In genomic region chr3:130996786-130997185, GRCm38 (mm10) we compare ENCODE assay signal across 18 mouse cellular contexts.
DNase-seq lines count a peak whose midpoint lies in the region; ATAC-seq and TF ChIP-seq lines count a peak whose summit lies in the region.
"Had no signal": no experiment of that assay in that cellular context is flagged by ENCODE, and none has a peak within 500 bp of the region (broad histone marks: within the 10 kb centered on the region; RNA-seq: fewer than 3 reads in every experiment).

No protein-coding gene starts in this region.

- no peak overlapping the region for H3K4me3 ChIP-seq in neural tube, embryonic 13.5 days
- H3K4me3 ChIP-seq in heart, embryonic 11.5 days (ENCODE audit: low read depth, low read length) = no peak overlapping the region
- H3K4me3 ChIP-seq: embryonic facial prominence, embryonic 12.5 days; forebrain, embryonic 12.5 days; heart, embryonic 13.5 days; hindbrain, embryonic 15.5 days had no signal

- TF ChIP-seq CTCF in Patski (IDR thresholded peaks at IDR 0.05) = no peak

- H3K9me3 ChIP-seq in neural tube, embryonic 13.5 days = no peaks in the 10 kb centered on the region
- H3K9me3 ChIP-seq in heart, embryonic 11.5 days (replicated peaks; ENCODE audit: control insufficient read depth, low read length) = no peaks in the 10 kb centered on the region
- H3K9me3 ChIP-seq: embryonic facial prominence, embryonic 12.5 days; forebrain, embryonic 12.5 days; heart, embryonic 13.5 days; hindbrain, embryonic 15.5 days had no signal

- CTCF ChIA-PET in Patski (lab: Charles Lee) = interaction anchor here (2.9 kb wide), 1 partner anchor 10 kb away, joined by 14 read pairs; no protein-coding TSS in a partner anchor

- 19% methylated on average over 11 of the region's 11 CpGs for WGBS in neural tube, embryonic 13.5 days
- 52% methylated on average over 11 of the region's 11 CpGs for WGBS in heart, embryonic 11.5 days (ENCODE audit: insufficient replicate concordance)

- no peaks in the 10 kb centered on the region for H3K36me3 ChIP-seq in neural tube, embryonic 13.5 days
- H3K36me3 ChIP-seq in heart, embryonic 11.5 days (ENCODE audit: control insufficient read depth, insufficient read depth, low read length) = no peaks in the 10 kb centered on the region
- H3K36me3 ChIP-seq: embryonic facial prominence, embryonic 12.5 days; forebrain, embryonic 12.5 days; heart, embryonic 13.5 days; hindbrain, embryonic 15.5 days had no signal

- in situ Hi-C loops in Patski (cut with MboI; ENCODE audit: low pct_unique_long_range_greater_than_20kb) = no loop called here

- ATAC-seq in neural tube, embryonic 13.5 days (ENCODE audit: low read depth) = no peak
- peak; percentile 83 for ATAC-seq in Patski
- ATAC-seq in heart, embryonic 11.5 days (replicated peaks; ENCODE audit: insufficient number of reproducible peaks, low FRiP score, low TSS enrichment) = no peak
- ATAC-seq: forebrain, embryonic 16.5 days had no signal

- POLR2A ChIA-PET in Patski (lab: Charles Lee) = no interaction called here

- no peak overlapping the region for H3K27ac ChIP-seq in neural tube, embryonic 13.5 days (replicated peaks)
- H3K27ac ChIP-seq in heart, embryonic 11.5 days (ENCODE audit: low read depth, low read length) = no peak overlapping the region
- H3K27ac ChIP-seq: embryonic facial prominence, embryonic 12.5 days; forebrain, embryonic 12.5 days; heart, embryonic 13.5 days; hindbrain, embryonic 15.5 days had no signal

- H3K4me2 ChIP-seq in neural tube, embryonic 13.5 days = peak overlapping the region; percentile 20; the same call in 1 of the 2 replicates
- H3K4me2 ChIP-seq in heart, embryonic 11.5 days = no peak overlapping the region
- H3K4me2 ChIP-seq: embryonic facial prominence, embryonic 12.5 days; forebrain, embryonic 12.5 days; heart, embryonic 13.5 days; hindbrain, embryonic 15.5 days had no signal

- no peak overlapping the region for H3K9ac ChIP-seq in neural tube, embryonic 13.5 days
- H3K9ac ChIP-seq in heart, embryonic 11.5 days (ENCODE audit: low read depth, low read length) = no peak overlapping the region
- H3K9ac ChIP-seq: embryonic facial prominence, embryonic 12.5 days; forebrain, embryonic 12.5 days; heart, embryonic 13.5 days; hindbrain, embryonic 15.5 days had no signal

- 0 out of 2 replicates have a peak, but pooled peaks cover 5% of the 10 kb centered on the region for H3K4me1 ChIP-seq in neural tube, embryonic 13.5 days (replicated peaks)
- no peaks in the 10 kb centered on the region for H3K4me1 ChIP-seq in heart, embryonic 11.5 days (ENCODE audit: control insufficient read depth, insufficient read depth, low read length)
- H3K4me1 ChIP-seq: embryonic facial prominence, embryonic 12.5 days; forebrain, embryonic 12.5 days; heart, embryonic 13.5 days; hindbrain, embryonic 15.5 days had no signal

- DNase-seq in neural tube, embryonic 10.5 days (ENCODE audit: extremely low spot score, low spot score) = no peak
- peak; percentile 95 for DNase-seq in Patski (ENCODE audit: low read depth, low spot score)
- peak; percentile 61 for DNase-seq in ZHBTc4 (ENCODE audit: low read depth, low spot score)
- DNase-seq in thymus, postnatal 4 days = peak; percentile 30
- DNase-seq in layer of hippocampus, postnatal 36 days = no peak
- DNase-seq: adrenal gland, postnatal 10 days; cerebellum, adult 11 months; cerebellum, adult 8-10 months; embryo, embryonic 11 days; gastrocnemius, postnatal 10 days; heart, postnatal 36 days had no signal

- H3K27me3 ChIP-seq in neural tube, embryonic 13.5 days = peaks cover 3% of the 10 kb centered on the region; the same call in 1 of the 2 replicates
- H3K27me3 ChIP-seq in Patski = no peaks in the 10 kb centered on the region
- H3K27me3 ChIP-seq in heart, embryonic 11.5 days (ENCODE audit: control insufficient read depth, insufficient read depth, low read length) = no peaks in the 10 kb centered on the region
- H3K27me3 ChIP-seq: embryonic facial prominence, embryonic 12.5 days; heart, embryonic 13.5 days; hindbrain, embryonic 15.5 days had no signal

Comparison
In these comparisons a context has a peak if more than half of its experiments do, and no peak if none do; other contexts are left out.
1. DNase-seq: peak in Patski (single experiment), ZHBTc4 (single experiment) and thymus, postnatal 4 days (single experiment); none in neural tube, embryonic 10.5 days (single experiment) and layer of hippocampus, postnatal 36 days (0 of 2).